Mouse (Mus musculus) inflammation-experienced regulatory T-cells, adult 6 months (primary cell): ENCODE measurements around the gene Marc1. TPM values are rescaled to one million over a fixed set of nuclear protein-coding genes. Genes with fewer than 3 reads are reported as not detected.

ENCODE experiments used
- ATAC-seq: one replicate; pipeline ENCODE4 v1.8.0; 2017
- polyA plus RNA-seq, 3 experiments: library from polyadenylated mRNA; unstranded; fragments of 100-300 nt; shearing (Covaris generic); gene quantifications; one replicate each; pipeline ENCODE4 v1.2.1; 2017

Marc1 gene
- polyA plus RNA-seq, 3 experiments from 2014 or later: not detected

- ATAC-seq: no peak
These were observed 6.7 kb upstream of the Marc1 start for GRCm38 (mm10) chr1:184817768-184818167.

- no peak for ATAC-seq
These were observed 670 bp upstream of the Marc1 start for GRCm38 (mm10) chr1:184811716-184812250.

GRCm38 (mm10) chr1:184809578-184810001 lies 1.5 kb downstream of the Marc1 start:
- no peak for ATAC-seq

GRCm38 (mm10) chr1:184808418-184809012 lies 2.6 kb downstream of the Marc1 start:
- no peak for ATAC-seq

DNA sequence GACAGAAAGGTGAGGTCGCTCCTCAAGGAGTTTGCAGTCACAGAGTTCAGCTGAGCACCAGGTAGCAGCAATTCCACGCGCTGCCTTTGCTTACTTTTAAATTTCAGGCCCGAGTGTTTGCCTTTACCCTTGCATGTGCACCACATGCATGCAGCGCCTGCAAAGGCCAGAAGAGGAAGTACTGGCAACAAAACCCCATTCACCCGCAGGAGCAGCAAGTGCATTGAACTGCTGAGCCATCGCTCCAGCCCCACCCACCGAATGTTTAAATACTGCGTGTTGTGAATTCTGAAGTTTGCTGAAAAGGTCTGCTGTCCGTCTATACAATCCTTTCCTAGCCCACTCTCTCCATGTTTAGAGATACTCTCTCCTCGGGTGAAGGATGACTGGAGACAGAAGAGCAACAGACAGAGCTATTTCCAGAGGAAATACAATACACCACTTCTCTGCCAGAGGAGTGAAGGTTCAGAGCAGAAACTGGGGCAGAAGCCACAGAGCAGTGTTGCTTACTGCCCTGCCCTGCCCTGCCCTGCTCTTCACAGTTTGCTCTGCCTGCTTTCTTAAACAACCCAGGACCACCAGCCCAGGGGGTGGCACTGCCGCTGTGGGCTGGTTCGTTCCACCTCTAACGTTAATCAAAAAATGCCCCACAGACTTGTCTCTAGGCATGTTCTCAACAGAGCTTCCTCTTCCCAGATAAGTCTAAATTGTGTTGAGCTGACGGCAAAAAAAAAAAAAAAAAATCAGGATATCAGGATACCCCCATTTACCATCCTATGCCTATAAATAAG lies 3.3 kb downstream of the Marc1 start:
- no peak for ATAC-seq

DNA sequence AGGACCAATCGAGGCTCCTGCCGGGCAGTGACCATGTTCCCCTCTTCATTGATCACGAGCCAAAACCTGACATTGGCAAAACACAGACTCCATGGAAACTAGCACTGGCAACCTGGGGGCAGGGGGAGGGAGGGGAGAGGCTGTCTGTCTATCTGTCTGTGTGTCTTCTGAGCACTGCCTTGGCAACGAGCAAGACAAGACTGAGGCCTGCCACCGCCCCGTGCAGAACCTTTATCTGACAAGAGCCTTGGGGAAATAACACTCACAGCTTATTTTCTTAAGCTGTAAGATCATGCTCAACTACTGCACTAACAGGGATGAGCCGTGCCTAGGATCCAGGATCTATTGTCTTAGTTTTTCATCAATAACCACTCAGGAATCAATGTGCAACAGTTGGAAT lies 4.0 kb downstream of the Marc1 start:
- no peak for ATAC-seq

DNA sequence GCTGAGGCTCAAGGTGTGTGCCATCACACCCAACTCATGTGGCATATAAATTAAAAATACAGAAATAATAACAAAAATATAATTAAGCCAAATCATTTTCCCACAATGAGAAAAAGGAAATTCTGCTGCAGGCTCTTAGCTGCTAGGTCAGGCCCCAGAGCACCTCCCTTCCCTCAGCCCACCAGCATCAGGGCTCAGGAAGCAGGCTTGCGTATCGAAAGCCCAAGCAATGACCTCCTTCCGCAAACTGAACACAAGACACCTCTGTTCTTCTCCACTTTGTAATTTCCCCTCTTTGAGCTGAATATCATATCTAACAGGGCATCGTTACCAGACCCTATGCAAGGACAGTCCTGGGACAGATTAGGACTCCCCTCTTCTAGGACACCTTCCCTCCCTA lies 5.4 kb downstream of the Marc1 start:
- no peak for ATAC-seq

DNA sequence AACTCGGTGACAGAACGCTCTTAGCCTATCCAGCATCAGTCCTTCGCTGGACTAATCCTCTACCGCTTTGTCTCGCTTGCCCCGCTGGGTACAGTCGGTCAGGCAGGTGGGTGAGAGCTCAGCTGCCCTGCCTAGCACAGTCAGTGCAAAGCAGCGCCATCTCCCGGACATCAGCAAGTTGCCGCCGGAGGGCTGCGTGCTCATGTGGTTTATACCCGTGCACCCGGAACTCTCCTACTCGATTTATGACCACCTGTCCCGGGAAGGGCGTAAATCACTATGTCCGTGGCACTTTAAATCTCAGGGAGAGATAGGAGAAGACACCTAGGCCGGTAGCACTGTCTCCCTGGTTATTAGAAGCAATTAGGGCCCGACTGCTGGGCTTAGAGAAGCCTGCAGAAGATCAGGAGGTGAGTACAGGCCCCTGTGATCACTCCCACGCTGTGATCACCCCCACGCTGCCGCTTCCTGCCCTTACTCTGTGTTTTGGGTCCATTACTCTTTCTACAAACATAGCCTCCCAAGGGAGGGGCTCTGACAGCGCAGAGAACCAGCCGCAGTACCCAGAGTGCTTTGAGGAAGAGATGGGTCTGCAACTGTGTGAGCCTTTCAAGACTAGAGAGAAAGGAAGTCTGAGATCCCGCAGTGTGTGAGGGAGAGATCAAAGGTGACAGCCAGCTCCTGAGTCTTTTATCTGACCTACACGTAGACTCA lies 17.8 kb downstream of the Marc1 start:
- peak; percentile 84 for ATAC-seq

DNA sequence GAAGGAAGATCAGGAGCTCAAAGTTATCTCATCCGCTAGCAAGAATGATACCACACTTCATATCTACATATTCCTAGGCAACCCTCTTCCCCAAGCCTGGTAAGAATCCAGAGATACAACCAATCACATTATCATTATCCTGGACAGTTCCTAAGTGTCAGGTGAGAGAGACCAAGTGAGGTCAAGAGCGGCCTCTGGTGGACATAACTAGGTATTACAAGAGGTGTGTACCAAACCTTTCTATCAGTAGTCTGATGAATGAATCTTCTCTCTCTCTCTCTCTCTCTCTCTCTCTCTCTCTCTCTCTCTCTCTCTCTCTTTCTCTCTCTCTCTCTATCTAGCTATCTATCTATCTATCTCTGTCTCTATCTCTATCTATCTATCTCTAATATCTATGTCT lies 20.0 kb downstream of the Marc1 start:
- ATAC-seq: peak; percentile 39

- ATAC-seq: no peak
These were observed 24.5 kb downstream of the Marc1 start for GRCm38 (mm10) chr1:184786376-184787151.

- ATAC-seq: no peak
These were observed 27.5 kb downstream of the Marc1 start for GRCm38 (mm10) chr1:184783641-184784040.

DNA sequence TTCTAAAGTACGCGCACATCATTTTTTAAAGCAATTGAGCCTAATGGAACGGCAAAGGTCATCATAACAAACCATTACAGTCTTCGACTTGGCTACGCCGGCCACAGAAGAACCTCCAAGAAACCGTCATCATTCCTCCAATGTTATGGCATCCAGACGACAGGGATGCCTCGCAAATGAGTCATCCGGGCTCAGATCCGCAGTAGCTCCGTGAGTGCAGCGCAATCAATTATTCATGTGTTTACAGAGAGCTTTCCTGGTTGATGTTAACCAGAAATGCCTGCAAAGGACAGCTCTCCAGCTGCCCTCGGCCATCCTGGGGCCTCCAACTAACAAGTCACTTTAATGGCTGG lies 29.0 kb downstream of the Marc1 start:
- ATAC-seq: no peak

GRCm38 (mm10) chr1:184781286-184782160 lies 29.6 kb downstream of the Marc1 start:
- ATAC-seq: no peak

DNA sequence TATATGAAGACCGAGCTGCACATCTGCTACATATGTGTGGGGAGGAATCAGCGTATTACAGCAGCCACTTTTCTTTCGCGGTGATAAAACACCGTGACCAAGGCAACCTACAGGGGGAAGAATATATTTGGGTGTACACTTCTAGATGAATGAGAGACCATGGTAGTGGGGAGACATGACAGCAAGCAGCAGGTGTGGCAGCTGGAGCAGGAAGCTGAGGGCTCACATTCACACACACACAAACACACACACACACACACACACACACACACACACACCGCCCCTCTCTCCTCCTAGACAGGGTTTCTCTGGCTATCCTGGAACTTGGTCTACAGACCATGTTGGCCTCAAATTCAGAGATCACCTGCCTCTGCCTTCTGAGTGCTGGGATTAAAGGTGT lies 33.0 kb downstream of the Marc1 start:
- ATAC-seq: no peak

GRCm38 (mm10) chr1:184777061-184777795 lies 33.9 kb downstream of the Marc1 start:
- ATAC-seq: no peak

DNA sequence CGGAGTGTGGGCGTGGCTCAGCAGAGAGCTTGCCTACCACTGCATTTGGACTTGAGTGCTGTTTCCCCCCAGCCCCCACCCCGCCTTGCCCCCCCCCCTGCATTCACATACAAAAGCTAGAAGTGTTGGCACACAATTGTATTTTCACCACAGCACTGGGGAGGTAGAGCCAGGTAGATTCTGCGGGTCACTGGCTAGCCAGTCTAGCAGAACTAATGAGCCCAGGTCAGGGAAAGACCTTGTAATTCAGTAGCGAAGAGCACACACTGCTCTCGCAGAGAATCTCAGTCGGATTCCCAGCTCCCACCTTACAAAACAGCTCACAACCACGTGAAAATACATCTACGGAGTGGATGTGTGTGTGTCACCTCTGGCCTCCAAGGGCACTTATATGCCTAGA lies 35.8 kb downstream of the Marc1 start:
- ATAC-seq: no peak

GRCm38 (mm10) chr1:184771891-184772249 lies 39.2 kb downstream of the Marc1 start:
- ATAC-seq: no peak

DNA sequence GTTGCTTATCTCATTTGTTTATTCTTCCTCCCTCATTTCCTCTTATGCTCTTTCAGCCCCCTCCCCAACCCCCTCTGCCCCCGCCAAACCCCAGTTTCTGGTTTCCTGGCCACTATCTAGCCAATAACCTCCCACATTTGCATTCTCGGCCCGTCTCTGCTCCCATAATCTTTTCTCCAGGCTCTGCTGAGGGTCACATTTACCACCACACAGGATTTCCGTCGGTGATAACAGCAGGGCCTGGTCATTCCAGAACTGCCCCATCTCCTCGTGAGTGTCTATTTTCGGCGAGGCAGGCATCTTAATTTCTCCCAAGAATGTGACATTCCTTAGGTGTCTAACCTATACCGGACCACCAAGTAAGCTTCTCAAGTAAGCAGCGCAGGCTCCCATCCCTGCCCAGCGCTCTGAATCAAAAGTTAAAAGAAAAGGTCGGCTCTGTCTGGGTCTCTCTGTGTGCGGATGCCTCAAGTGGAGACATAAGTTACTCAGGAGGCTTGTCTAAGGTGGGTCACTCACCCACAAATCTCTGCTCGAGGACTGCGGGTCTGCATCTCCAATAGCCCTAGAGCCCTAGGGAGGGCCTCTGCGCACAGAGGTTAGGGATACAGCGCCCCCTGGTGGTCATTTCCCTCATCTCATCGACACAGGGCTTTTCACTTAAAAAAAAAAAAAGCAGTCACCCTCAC lies 39.8 kb downstream of the Marc1 start:
- no peak for ATAC-seq

GRCm38 (mm10) chr1:184763866-184764265 lies 47.2 kb downstream of the Marc1 start:
- no peak for ATAC-seq

- ATAC-seq: no peak
These were observed 48.2 kb downstream of the Marc1 start for GRCm38 (mm10) chr1:184762941-184763340.
